Mouse (Mus musculus) spleen, postnatal 14 days (tissue): Measurements from ENCODE around the gene Cyp26a1.

Experiments
- DNase-seq, 2 experiments: peaks; one replicate each; pipeline ENCODE4 v3.0.0; 2021 to 2022; ENCODE audit warnings: low spot score in 2 of 2

The Cyp26a1 gene

GRCm38 (mm10) chr19:37698273-37699160, 919 bp downstream of the Cyp26a1 start:
- DNase-seq, result no peak

- DNase-seq, result no peak
Observed at GRCm38 (mm10) chr19:37699711-37700110, 2.1 kb downstream of the Cyp26a1 start.

GRCm38 (mm10) chr19:37702377-37703076, 4.9 kb downstream of the Cyp26a1 start:
- no peak for DNase-seq

GRCm38 (mm10) chr19:37703902-37704509, 6.4 kb downstream of the Cyp26a1 start:
- DNase-seq, result peak; percentile 41 to 65

- DNase-seq, result no peak
Observed at GRCm38 (mm10) chr19:37705722-37706121, 8.1 kb downstream of the Cyp26a1 start.

GRCm38 (mm10) chr19:37714681-37715080, 17.1 kb downstream of the Cyp26a1 start:
- no peak for DNase-seq

- DNase-seq, result no peak
Observed at GRCm38 (mm10) chr19:37715980-37716379, 18.4 kb downstream of the Cyp26a1 start.

- no peak for DNase-seq
Observed at GRCm38 (mm10) chr19:37716524-37717175, 19.1 kb downstream of the Cyp26a1 start.

GRCm38 (mm10) chr19:37719166-37719565, 21.6 kb downstream of the Cyp26a1 start:
- no peak for DNase-seq

GRCm38 (mm10) chr19:37724591-37724990, 27.0 kb downstream of the Cyp26a1 start:
- DNase-seq, result no peak

GRCm38 (mm10) chr19:37726585-37726984, 29.0 kb downstream of the Cyp26a1 start:
- DNase-seq, result no peak

GRCm38 (mm10) chr19:37727366-37727765, 29.8 kb downstream of the Cyp26a1 start:
- DNase-seq, result no peak

GRCm38 (mm10) chr19:37735426-37735825, 37.8 kb downstream of the Cyp26a1 start:
- no peak for DNase-seq

- DNase-seq, result no peak
Observed at GRCm38 (mm10) chr19:37738575-37738974, 41.0 kb downstream of the Cyp26a1 start.

GRCm38 (mm10) chr19:37740043-37740442, 42.4 kb downstream of the Cyp26a1 start:
- no peak for DNase-seq
